Mouse (Mus musculus) bone marrow, adult 2 months (tissue): ENCODE measurements at regions not wholly inside any gene's neighbourhood (a gene's known extent, or its start where the extent isn't known, plus 50 kb on each side); places are given as distances from the start of the nearest gene placed in this dataset.
"Not testable (repeated sequence)": the region's sequence is repeated elsewhere in the genome, so short reads cannot be mapped to it uniquely, and the experiment has no call there.

ENCODE experiments used
- CTCF ChIP-seq: fragments of 200-500 bp; IDR thresholded peaks from 2 replicates; pipeline ENCODE4 v1.5.1; 2011; ENCODE audit warnings: low read length, control low read depth; ENCODE audit not compliant: control insufficient read depth, insufficient read depth
- POLR2A ChIP-seq: fragments of 200-500 bp; IDR thresholded peaks from 2 replicates; pipeline ENCODE4 v1.6.1; 2011; ENCODE audit warnings: low read depth, mild to moderate bottlenecking, control low read depth, low read length, borderline replicate concordance; ENCODE audit not compliant: control insufficient read depth

- not testable (repeated sequence) for TF ChIP-seq CTCF, POLR2A
Observed at GRCm38 (mm10) chr17:16997241-16997640, 66.7 kb upstream of the Zfp960 start.
